ENCODE assay signal across 11 mouse cellular contexts in the genomic region with DNA sequence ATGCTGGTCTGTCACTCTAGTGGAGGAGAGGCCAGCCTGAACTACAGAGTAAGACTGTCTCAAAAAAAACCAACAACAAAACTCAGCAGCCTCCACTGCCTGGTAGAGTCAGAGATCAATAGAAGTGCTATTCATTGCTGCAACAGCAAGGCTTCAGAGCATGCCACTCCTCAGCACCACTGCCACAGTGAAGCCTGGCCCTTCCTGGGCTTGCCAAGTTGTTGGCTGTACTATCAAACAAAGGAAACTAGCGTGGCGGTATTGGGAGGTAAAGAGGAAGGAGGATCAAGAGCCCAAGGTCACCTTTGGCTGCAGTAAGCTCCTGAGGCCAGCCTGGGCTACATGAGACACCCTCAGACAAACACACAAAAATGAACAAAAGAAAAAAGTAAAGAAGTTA. TPM values are rescaled to one million over a fixed set of nuclear protein-coding genes. Genes with fewer than 3 reads are reported as not detected.
DNase-seq lines count a peak whose midpoint lies in the region; ATAC-seq and TF ChIP-seq lines count a peak whose summit lies in the region.
"Had no signal": no experiment of that assay in that cellular context is flagged by ENCODE, and none has a peak within 500 bp of the region (broad histone marks: within the 10 kb centered on the region; RNA-seq: fewer than 3 reads in every experiment).

No protein-coding gene starts in this region.

- peaks cover 3% of the 10 kb centered on the region for H3K79me2 ChIP-seq in heart, adult 2 months (replicated peaks; ENCODE audit: control insufficient read depth, insufficient read depth, low read length)

- no peak for TF ChIP-seq EP300 in heart, adult 2 months (IDR thresholded peaks at IDR 0.05; ENCODE audit: insufficient read depth, low read depth, low read length)

- no peaks in the 10 kb centered on the region for H3K9me3 ChIP-seq in intestine, embryonic 15.5 days
- H3K9me3 ChIP-seq in neural tube, embryonic 15.5 days (replicated peaks), result no peaks in the 10 kb centered on the region

- H3K4me1 ChIP-seq in heart, adult 2 months (ENCODE audit: control insufficient read depth, insufficient read depth, low read length), result peaks cover 60% of the 10 kb centered on the region
- H3K4me1 ChIP-seq in intestine, embryonic 15.5 days (replicated peaks), result peaks cover 75% of the 10 kb centered on the region
- peaks cover 60% of the 10 kb centered on the region for H3K4me1 ChIP-seq in neural tube, embryonic 15.5 days
- H3K4me1 ChIP-seq in lung, adult 2 months (ENCODE audit: control insufficient read depth, insufficient read depth, low read length), result peaks cover 52% of the 10 kb centered on the region

- H3K9ac ChIP-seq in heart, adult 2 months (ENCODE audit: low read depth, low read length), result no peak overlapping the region
- no peak overlapping the region for H3K9ac ChIP-seq in intestine, embryonic 15.5 days
- no peak overlapping the region for H3K9ac ChIP-seq in neural tube, embryonic 15.5 days (replicated peaks)

- no peak for TF ChIP-seq CTCF in heart, adult 2 months (IDR thresholded peaks at IDR 0.05)
- TF ChIP-seq CTCF in layer of hippocampus, adult 2 months (conservative IDR thresholded peaks at IDR 0.05), result no peak
- TF ChIP-seq CTCF in lung, adult 2 months (IDR thresholded peaks at IDR 0.05; ENCODE audit: insufficient read depth, low read length), result no peak

- intact Hi-C loops in heart, adult 2 months (cut with DNase I), result no loop called here

- 20% methylated on average over 2 of the region's 2 CpGs for WGBS in heart, adult 2 months
- 44% methylated on average over 2 of the region's 2 CpGs for WGBS in intestine, embryonic 15.5 days
- 65% methylated on average over 2 of the region's 2 CpGs for WGBS in neural tube, embryonic 15.5 days
- WGBS in lung, adult 2 months, result 27% methylated on average over 2 of the region's 2 CpGs

- no peak overlapping the region for H3K4me2 ChIP-seq in intestine, embryonic 15.5 days (replicated peaks)
- H3K4me2 ChIP-seq in neural tube, embryonic 15.5 days, result no peak overlapping the region

- peaks cover 26% of the 10 kb centered on the region for H3K36me3 ChIP-seq in heart, adult 2 months (ENCODE audit: control insufficient read depth, insufficient read depth, low read length)
- 0 out of 2 replicates have a peak, but pooled peaks cover 5% of the 10 kb centered on the region for H3K36me3 ChIP-seq in intestine, embryonic 15.5 days
- H3K36me3 ChIP-seq in neural tube, embryonic 15.5 days, result no peaks in the 10 kb centered on the region

- no peak overlapping the region for H3K4me3 ChIP-seq in heart, adult 2 months
- H3K4me3 ChIP-seq in layer of hippocampus, adult 2 months, result no peak overlapping the region
- no peak overlapping the region for H3K4me3 ChIP-seq in intestine, embryonic 15.5 days (replicated peaks)
- H3K4me3 ChIP-seq in neural tube, embryonic 15.5 days (replicated peaks), result no peak overlapping the region
- H3K4me3 ChIP-seq in lung, adult 2 months (replicated peaks; ENCODE audit: extremely low read depth, low read depth, low read length), result no peak overlapping the region
- H3K4me3 ChIP-seq: erythroblast, embryonic 14.5 days had no signal

- no peak for TF ChIP-seq POLR2A in heart, adult 2 months (IDR thresholded peaks at IDR 0.05; ENCODE audit: insufficient read depth, low read depth, low read length)
- TF ChIP-seq POLR2A in lung, adult 2 months (IDR thresholded peaks at IDR 0.05; ENCODE audit: borderline replicate concordance, extremely low read depth, low read depth, low read length), result no peak

- no peak for ATAC-seq in intestine, embryonic 15.5 days
- ATAC-seq in neural tube, embryonic 15.5 days (ENCODE audit: low FRiP score), result no peak

- DNase-seq in heart, adult 2 months, result no peak
- DNase-seq in heart, adult 8-10 months (ENCODE audit: low spot score), result no peak
- no peak for DNase-seq in layer of hippocampus, adult 2 months (ENCODE audit: low spot score in 2 of 2)
- DNase-seq in layer of hippocampus, postnatal 14 days (ENCODE audit: low spot score in 2 of 2), result no peak
- DNase-seq in thymus, postnatal 4 days, result no peak
- no peak for DNase-seq in lung, adult 2 months
- DNase-seq: midbrain, embryonic 14.5 days had no signal

- H3K27me3 ChIP-seq in heart, adult 2 months (ENCODE audit: control insufficient read depth, insufficient read depth, low read length), result no peaks in the 10 kb centered on the region
- no peaks in the 10 kb centered on the region for H3K27me3 ChIP-seq in intestine, embryonic 15.5 days (replicated peaks)
- H3K27me3 ChIP-seq in neural tube, embryonic 15.5 days (replicated peaks), result no peaks in the 10 kb centered on the region

- H3K27ac ChIP-seq in heart, adult 2 months, result peak overlapping the region; percentile 87
- H3K27ac ChIP-seq in layer of hippocampus, adult 2 months, result peak overlapping the region; percentile 92
- peak overlapping the region; percentile 87 for H3K27ac ChIP-seq in intestine, embryonic 15.5 days
- H3K27ac ChIP-seq in neural tube, embryonic 15.5 days (replicated peaks), result peak overlapping the region; percentile 14; the same call in 1 of the 2 replicates

RNA-seq across cellular contexts. Expression of a gene that starts 36.0 kb away (rescaled TPM):
- 10 to 100 TPM; 66.1 to 85.7 TPM for total RNA-seq in heart, adult 2 months (2021)
- polyA plus RNA-seq in heart, adult 2 months (2012; rRNA removed), result 123 and 132 TPM in 2 replicates
- 10 to 100 TPM; 57.8 to 82.0 (median 75.8) TPM for total RNA-seq in heart, adult 8-10 months (2022)
- 100 to 1,000 TPM; 131 to 134 TPM for total RNA-seq in layer of hippocampus, adult 2 months (2021)
- total RNA-seq in layer of hippocampus, postnatal 14 days (2021), result 100 to 1,000 TPM; 123 to 132 TPM
- polyA plus RNA-seq in intestine, embryonic 15.5 days (2015; fragmentation: Nextera tagmentation; extraction: Ambion mirVana), result 340 and 361 TPM in 2 replicates
- polyA plus RNA-seq in neural tube, embryonic 15.5 days (2015; fragmentation: Nextera tagmentation; extraction: Ambion mirVana), result 141 and 177 TPM in 2 replicates
- 314 and 324 TPM in 2 replicates for polyA plus RNA-seq in lung, adult 2 months (2012; rRNA removed)

RNA-seq across cellular contexts. Expression of a gene that starts 45.0 kb away (rescaled TPM):
- under 1 TPM; 0.23 to 0.39 TPM for total RNA-seq in heart, adult 2 months (2021)
- 0.49 and 0.61 TPM in 2 replicates for polyA plus RNA-seq in heart, adult 2 months (2012; rRNA removed)
- total RNA-seq in heart, adult 8-10 months (2022), result under 1 TPM; 0.12 to 0.32 (median 0.23) TPM
- under 1 TPM; 0.15 to 0.29 TPM for total RNA-seq in layer of hippocampus, adult 2 months (2021)
- total RNA-seq in layer of hippocampus, postnatal 14 days (2021), result 1 to 10 TPM in 1 of 2 experiments, under 1 TPM in 1; 0.67 to 1.3 TPM
- 0.30 TPM in 2 replicates for polyA plus RNA-seq in intestine, embryonic 15.5 days (2015; fragmentation: Nextera tagmentation; extraction: Ambion mirVana)
- polyA plus RNA-seq in neural tube, embryonic 15.5 days (2015; fragmentation: Nextera tagmentation; extraction: Ambion mirVana), result 0.35 and 0.60 TPM in 2 replicates
- polyA plus RNA-seq in lung, adult 2 months (2012; rRNA removed), result 0.05 and 1.3 TPM in 2 replicates
- total RNA-seq: hematopoietic stem cell, adult 5-6 weeks had no signal
- polyA plus RNA-seq: erythroblast, embryonic 14.5 days had no signal

RNA-seq across cellular contexts. Expression of a gene that starts 55.5 kb away (rescaled TPM):
- 100 to 1,000 TPM; 156 to 177 TPM for total RNA-seq in heart, adult 2 months (2021)
- 221 and 283 TPM in 2 replicates for polyA plus RNA-seq in heart, adult 2 months (2012; rRNA removed)
- 100 to 1,000 TPM; 152 to 167 (median 158) TPM for total RNA-seq in heart, adult 8-10 months (2022)
- total RNA-seq in layer of hippocampus, adult 2 months (2021), result 100 to 1,000 TPM; 198 to 202 TPM
- total RNA-seq in layer of hippocampus, postnatal 14 days (2021), result 100 to 1,000 TPM; 159 to 164 TPM
- 359 and 375 TPM in 2 replicates for polyA plus RNA-seq in intestine, embryonic 15.5 days (2015; fragmentation: Nextera tagmentation; extraction: Ambion mirVana)
- polyA plus RNA-seq in neural tube, embryonic 15.5 days (2015; fragmentation: Nextera tagmentation; extraction: Ambion mirVana), result 306 and 324 TPM in 2 replicates
- 175 and 234 TPM in 2 replicates for polyA plus RNA-seq in lung, adult 2 months (2012; rRNA removed)

RNA-seq across cellular contexts. Expression of a gene that starts 55.7 kb away (rescaled TPM):
- total RNA-seq in heart, adult 2 months (2021), result 1 to 10 TPM in 1 of 2 experiments, under 1 TPM in 1; 0.91 to 1.1 TPM
- 2.7 and 3.4 TPM in 2 replicates for polyA plus RNA-seq in heart, adult 2 months (2012; rRNA removed)
- total RNA-seq in heart, adult 8-10 months (2022), result 1 to 10 TPM in 1 of 4 experiments, under 1 TPM in 3; 0.50 to 1.1 (median 0.74) TPM
- total RNA-seq in layer of hippocampus, adult 2 months (2021), result 1 to 10 TPM in 1 of 2 experiments, under 1 TPM in 1; 0.90 to 1.8 TPM
- total RNA-seq in layer of hippocampus, postnatal 14 days (2021), result 1 to 10 TPM; 2.7 to 4.1 TPM
- polyA plus RNA-seq in intestine, embryonic 15.5 days (2015; fragmentation: Nextera tagmentation; extraction: Ambion mirVana), result 6.3 and 7.7 TPM in 2 replicates
- 10.3 and 19.2 TPM in 2 replicates for polyA plus RNA-seq in neural tube, embryonic 15.5 days (2015; fragmentation: Nextera tagmentation; extraction: Ambion mirVana)
- 16.7 and 17.0 TPM in 2 replicates for polyA plus RNA-seq in lung, adult 2 months (2012; rRNA removed)

Comparison
In these comparisons a context has a peak if more than half of its experiments do, and no peak if none do; other contexts are left out.
1. H3K27ac ChIP-seq: peak in every context shown above with its lines; median percentile 92 in layer of hippocampus, adult 2 months; 87 in heart, adult 2 months; 87 in intestine, embryonic 15.5 days; 14 in neural tube, embryonic 15.5 days.